Mouse (Mus musculus) liver, postnatal 0 days (tissue): ENCODE measurements around the gene Nfkbib.

ENCODE experiments used
- CTCF ChIP-seq: sonication (generic); IDR thresholded peaks from 2 replicates; pipeline ENCODE4 v1.5.1; 2016; ENCODE audit warnings: antibody characterized with exemption, low read depth
- EP300 ChIP-seq: IDR thresholded peaks from 2 replicates; pipeline ENCODE4 v1.6.1; 2016; ENCODE audit warnings: antibody characterized with exemption, low read depth, mild to moderate bottlenecking

- TF ChIP-seq CTCF (no peak), EP300 (no peak)
These were observed 17.4 kb downstream of the Nfkbib start for GRCm38 (mm10) chr7:28749935-28750334.
